Mouse (Mus musculus) CH12.LX (cell line): ENCODE data around the gene Rb1. TPM values are rescaled to one million over a fixed set of nuclear protein-coding genes. Genes with fewer than 3 reads are reported as not detected.

Experiments used
- DNase-seq: peaks from one replicate; pipeline ENCODE4 v3.0.0-alpha.2; 2013; ENCODE audit errors: extremely low read depth
- H3K27ac ChIP-seq: 2 replicates; pipeline ENCODE4 v1.5.1; 2012; ENCODE audit warnings: low read depth, mild to moderate bottlenecking, control low read depth, moderate library complexity; ENCODE audit not compliant: insufficient read depth
- H3K27me3 ChIP-seq: replicated peaks from 2 replicates; pipeline ENCODE3; 2012; ENCODE audit warnings: inconsistent platforms
- H3K36me3 ChIP-seq, 2 experiments: replicated peaks in 1 of 2; 2 replicates each; pipeline versions ENCODE3 to v1.6.1; 2012; ENCODE audit warnings: inconsistent platforms in 1 of 2, low read length in 1 of 2, mild to moderate bottlenecking in 1 of 2, mixed read lengths in 1 of 2, moderate library complexity in 1 of 2; ENCODE audit not compliant: control insufficient read depth in 1 of 2, insufficient read depth in 1 of 2
- H3K4me1 ChIP-seq, 2 experiments: 2 replicates each; pipeline ENCODE4 v1.6.1; 2012; ENCODE audit warnings: inconsistent platforms in 1 of 2, moderate library complexity in 1 of 2; ENCODE audit not compliant: insufficient read depth in 2 of 2, control insufficient read depth in 1 of 2
- H3K4me2 ChIP-seq: 2 replicates; pipeline ENCODE4 v1.6.1; 2012; ENCODE audit warnings: low read depth, mild to moderate bottlenecking, control low read depth; ENCODE audit not compliant: poor library complexity, insufficient read depth, severe bottlenecking
- H3K4me3 ChIP-seq, 3 experiments: fragments of 150-350 bp in 1 of 3; sonication (generic) in 1 of 3; replicated peaks in 1 of 3; 2 replicates each; pipeline versions ENCODE3 to v1.5.1; 2011 to 2012; ENCODE audit warnings: low read depth in 2 of 3, low read length in 2 of 3, mild to moderate bottlenecking in 2 of 3, moderate library complexity in 2 of 3, control low read depth in 1 of 3, improper control_type of control experiment in 1 of 3, inconsistent platforms in 1 of 3, mixed read lengths in 1 of 3; ENCODE audit not compliant: poor library complexity in 1 of 3
- H3K79me2 ChIP-seq: replicated peaks from 2 replicates; pipeline ENCODE4 v1.6.1; 2012; ENCODE audit warnings: mild to moderate bottlenecking, moderate library complexity; ENCODE audit not compliant: control insufficient read depth, poor library complexity, insufficient read depth, severe bottlenecking; ENCODE audit errors: extremely low read depth
- H3K9ac ChIP-seq: 2 replicates; pipeline ENCODE4 v1.6.1; 2012; ENCODE audit warnings: low read depth, mild to moderate bottlenecking, control low read depth, moderate library complexity; ENCODE audit not compliant: insufficient read depth
- H3K9me3 ChIP-seq: replicated peaks from 2 replicates; pipeline ENCODE3; 2012; ENCODE audit warnings: low read length, inconsistent platforms, mixed read lengths
- CHD1 ChIP-seq: IDR thresholded peaks from 2 replicates; pipeline ENCODE4 v1.6.1; 2012; ENCODE audit warnings: low read depth, low read length, improper control_type of control experiment, inconsistent platforms
- CHD2 ChIP-seq: IDR thresholded peaks from 2 replicates; pipeline ENCODE4 v1.6.1; 2011; ENCODE audit warnings: low read length, improper control_type of control experiment
- E2F4 ChIP-seq: IDR thresholded peaks from 2 replicates; pipeline ENCODE4 v1.6.1; 2011; ENCODE audit warnings: low read depth, low read length, improper control_type of control experiment; ENCODE audit not compliant: insufficient replicate concordance
- GABPA ChIP-seq: IDR thresholded peaks from 2 replicates; pipeline ENCODE4 v1.6.1; 2012; ENCODE audit warnings: low read depth, low read length, improper control_type of control experiment, inconsistent platforms; ENCODE audit not compliant: insufficient replicate concordance
- HCFC1 ChIP-seq: IDR thresholded peaks from 2 replicates; pipeline ENCODE4 v1.6.1; 2012; ENCODE audit warnings: low read depth, mild to moderate bottlenecking, inconsistent platforms, low read length, improper control_type of control experiment
- JUN ChIP-seq: IDR thresholded peaks from 2 replicates; pipeline ENCODE4 v1.6.1; 2011; ENCODE audit warnings: low read depth, mild to moderate bottlenecking, low read length, improper control_type of control experiment, moderate library complexity; ENCODE audit not compliant: insufficient read depth
- JUND ChIP-seq: conservative IDR thresholded peaks from 2 replicates; pipeline ENCODE4 v1.6.1; 2011; ENCODE audit warnings: low read depth, low read length, improper control_type of control experiment
- KAT2A ChIP-seq: IDR thresholded peaks from 2 replicates; pipeline ENCODE4 v1.6.1; 2012; ENCODE audit warnings: low read length, improper control_type of control experiment, inconsistent platforms; ENCODE audit not compliant: insufficient replicate concordance
- MAFK ChIP-seq: IDR thresholded peaks from 2 replicates; pipeline ENCODE4 v1.6.1; 2011; ENCODE audit warnings: low read length, improper control_type of control experiment; ENCODE audit not compliant: insufficient replicate concordance
- MAX ChIP-seq: IDR thresholded peaks from 2 replicates; pipeline ENCODE4 v1.6.1; 2011; ENCODE audit warnings: low read length, improper control_type of control experiment
- MAZ ChIP-seq: IDR thresholded peaks from 2 replicates; pipeline ENCODE4 v1.6.1; 2012; ENCODE audit warnings: low read depth, mild to moderate bottlenecking, inconsistent platforms, low read length, improper control_type of control experiment, moderate library complexity
- MEF2A ChIP-seq: IDR thresholded peaks from 2 replicates; pipeline ENCODE4 v1.6.1; 2014; ENCODE audit warnings: low read depth, mild to moderate bottlenecking, inconsistent platforms, low read length, improper control_type of control experiment, borderline replicate concordance
- NELFE ChIP-seq: IDR thresholded peaks from 2 replicates; pipeline ENCODE4 v1.6.1; 2011; ENCODE audit warnings: low read depth, low read length, improper control_type of control experiment
- NRF1 ChIP-seq: IDR thresholded peaks from 2 replicates; pipeline ENCODE4 v1.6.1; 2014; ENCODE audit warnings: low read depth, mild to moderate bottlenecking, inconsistent platforms, low read length, improper control_type of control experiment, moderate library complexity
- POLR2A ChIP-seq: IDR thresholded peaks from 2 replicates; pipeline ENCODE4 v1.6.1; 2011; ENCODE audit warnings: low read depth, mild to moderate bottlenecking, improper control_type of control experiment, low read length
- POLR2AphosphoS2 ChIP-seq: IDR thresholded peaks from 2 replicates; pipeline ENCODE4 v1.6.1; 2011; ENCODE audit warnings: low read depth, low read length, improper control_type of control experiment
- TBP ChIP-seq: conservative IDR thresholded peaks from 2 replicates; pipeline ENCODE4 v1.6.1; 2011; ENCODE audit warnings: low read depth, low read length, improper control_type of control experiment
- TCF12 ChIP-seq: IDR thresholded peaks from 2 replicates; pipeline ENCODE4 v1.6.1; 2014; ENCODE audit warnings: low read depth, mild to moderate bottlenecking, inconsistent platforms, low read length, improper control_type of control experiment
- UBTF ChIP-seq: IDR thresholded peaks from 2 replicates; pipeline ENCODE4 v1.6.1; 2012; ENCODE audit warnings: low read depth, mild to moderate bottlenecking, inconsistent platforms, low read length, improper control_type of control experiment, moderate library complexity
- ZC3H11A ChIP-seq: IDR thresholded peaks from 2 replicates; pipeline ENCODE4 v1.6.1; 2012; ENCODE audit warnings: low read depth, mild to moderate bottlenecking, inconsistent platforms, low read length, improper control_type of control experiment
- ZKSCAN1 ChIP-seq: IDR thresholded peaks from 2 replicates; pipeline ENCODE4 v1.6.1; 2012; ENCODE audit warnings: low read depth, inconsistent platforms, low read length, improper control_type of control experiment, borderline replicate concordance
- ZMIZ1 ChIP-seq: IDR thresholded peaks from 2 replicates; pipeline ENCODE4 v1.6.1; 2012; ENCODE audit warnings: low read depth, mild to moderate bottlenecking, inconsistent platforms, low read length, improper control_type of control experiment
- dilution Hi-C: fragments of 300-500 bp; cut with MboI; formaldehyde crosslinking; loops from 2 replicates; pipeline ENCODE4 v1.14.3; 2020; ENCODE audit warnings: low sequenced_read_pairs; ENCODE audit not compliant: extremely low pct_unique_long_range_greater_than_20kb, extremely low pct_ligation_motif_present
- in situ Hi-C: fragments of 300-500 bp; cut with MboI; formaldehyde crosslinking; loops from 3 replicates; pipeline ENCODE4 v1.14.3; 2019; ENCODE audit warnings: low sequenced_read_pairs, low pct_ligation_motif_present, low pct_unique_long_range_greater_than_20kb, mixed read lengths
- polyA plus RNA-seq: library from polyadenylated mRNA; unstranded; fragments of >175 nt; gene quantifications from 2 replicates; pipeline ENCODE4 v1.2.1, GENCODE M21; 2012; ENCODE audit warnings: low read depth; ENCODE audit not compliant: insufficient read length
- total RNA-seq, 2 experiments: library from RNA; depleted of rRNA; stranded (reverse); fragments of 300-350 nt in 1 of 2; fragments of >200 nt in 1 of 2; gene quantifications; 2 replicates each; pipeline ENCODE4 v1.2.3; 2012 to 2014

Gene Rb1
- total and polyA plus RNA-seq, 3 experiments, result 13.6 to 16.7 (median 15.2) TPM

DNA sequence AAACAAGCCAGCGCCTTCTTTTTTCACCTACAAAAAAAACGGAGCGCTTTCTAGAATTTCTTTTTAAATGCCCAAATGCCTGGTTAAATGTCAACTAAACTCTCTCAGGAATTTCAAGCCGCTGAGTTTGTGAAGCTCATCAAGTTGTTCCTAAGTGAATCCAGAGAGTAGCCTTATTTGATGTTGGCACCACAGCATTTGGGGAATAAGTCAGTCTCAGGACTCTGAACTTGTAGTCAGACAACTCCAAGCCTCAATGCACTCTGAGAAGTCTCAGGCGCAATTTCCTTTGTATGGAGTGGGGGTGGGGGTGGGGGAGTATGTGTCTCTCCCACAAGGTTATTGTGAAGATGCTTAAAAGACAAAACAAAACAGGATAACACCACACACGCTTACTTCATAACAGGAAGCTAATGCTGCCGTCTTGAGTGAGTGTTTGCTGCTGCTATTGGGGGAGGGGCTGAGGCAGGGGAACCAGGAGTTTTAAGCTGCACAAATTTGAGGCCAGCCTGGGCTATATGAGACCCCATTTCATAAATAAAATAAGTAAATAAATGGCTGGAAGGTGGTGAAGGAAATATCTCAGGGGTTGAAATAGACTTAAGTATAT, 23.5 kb upstream of the Rb1 start:
- DNase-seq, result no peak
- Histone ChIP-seq H3K27ac (no peak overlapping the region), H3K27me3 (no peaks in the 10 kb centered on the region), H3K9ac (no peak overlapping the region), H3K36me3 (peaks cover 0 to 4% of the 10 kb centered on the region in 2 experiments), H3K4me3 (no peak overlapping the region), H3K9me3 (peaks cover 3% of the 10 kb centered on the region), H3K79me2 (no peaks in the 10 kb centered on the region), H3K4me2 (no peak overlapping the region), H3K4me1 (0 out of 4 replicates have a peak, but pooled peaks cover 0 to 3% of the 10 kb centered on the region in 2 experiments)
- dilution Hi-C loops, result no loop called here
- in situ Hi-C loops, result no loop called here
- TF ChIP-seq CHD2 (no peak), JUND (no peak), GABPA (no peak), UBTF (no peak), CHD1 (no peak), MEF2A (no peak), POLR2A (no peak)

DNA sequence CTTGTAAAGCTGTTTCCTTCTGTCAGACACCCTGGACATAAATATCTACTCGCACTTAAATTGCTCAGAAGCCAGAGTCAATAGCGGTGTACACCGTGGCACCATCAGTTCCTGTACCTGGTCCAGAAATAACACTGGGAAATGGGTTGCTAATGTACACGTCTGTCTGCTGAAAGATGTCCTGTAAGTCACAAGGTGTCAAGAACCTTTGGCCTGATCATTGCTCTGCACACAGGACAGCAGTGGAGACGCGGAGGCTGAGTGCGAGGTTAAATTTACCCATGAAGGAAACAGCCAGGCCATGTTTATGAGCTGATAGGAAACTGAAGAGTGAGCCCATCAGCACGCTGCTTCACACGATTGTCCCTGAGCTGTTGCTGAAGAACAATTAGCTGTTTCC, 21.7 kb upstream of the Rb1 start:
- no peak overlapping the region for H3K4me2 ChIP-seq
- no peak overlapping the region for H3K27ac ChIP-seq
- in situ Hi-C loops (no loop called here), dilution Hi-C loops (no loop called here)
- TF ChIP-seq JUND (no peak), ZMIZ1 (no peak), TBP (no peak), POLR2AphosphoS2 (no peak), HCFC1 (no peak), POLR2A (no peak), MEF2A (no peak), MAFK (no peak), MAX (no peak), NELFE (no peak), MAZ (no peak), TCF12 (no peak), KAT2A (no peak), ZC3H11A (no peak), NRF1 (no peak), JUN (no peak), E2F4 (no peak), ZKSCAN1 (no peak), UBTF (no peak)
- peaks cover 3% of the 10 kb centered on the region for H3K9me3 ChIP-seq
- no peak overlapping the region for H3K4me3 ChIP-seq
- H3K36me3 ChIP-seq, result no peaks in the 10 kb centered on the region
- no peaks in the 10 kb centered on the region for H3K27me3 ChIP-seq
- H3K4me1 ChIP-seq, result 0 out of 4 replicates have a peak, but pooled peaks cover 0 to 3% of the 10 kb centered on the region in 2 experiments
- no peak for DNase-seq
- H3K9ac ChIP-seq, result no peak overlapping the region
- no peaks in the 10 kb centered on the region for H3K79me2 ChIP-seq
